In the genomic region with DNA sequence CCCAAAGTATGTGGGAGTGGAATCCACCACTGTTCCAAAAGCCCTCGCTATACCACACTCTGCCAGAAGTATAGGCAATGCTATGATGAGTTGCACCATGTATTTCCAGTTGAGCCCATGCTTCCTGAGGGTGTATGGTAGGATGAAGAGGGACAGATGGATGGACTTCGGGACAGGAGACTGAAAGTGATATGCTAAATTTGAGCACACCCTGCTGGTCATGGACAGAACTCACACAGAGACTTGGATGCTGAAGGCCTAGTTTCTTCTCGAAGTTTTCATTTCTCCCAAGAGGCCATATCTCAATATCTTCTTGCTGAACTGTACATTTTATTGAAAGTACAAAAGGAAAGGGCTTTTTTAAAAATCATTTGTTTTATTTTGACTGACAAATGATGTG, we compare ENCODE assay signal across 18 mouse cellular contexts.
A peak's percentile ranks its signal among the peaks of the same experiment; 100 is the strongest.
DNase-seq lines count a peak whose midpoint lies in the region; ATAC-seq and TF ChIP-seq lines count a peak whose summit lies in the region.
"Had no signal": no experiment of that assay in that cellular context is flagged by ENCODE, and none has a peak within 500 bp of the region (broad histone marks: within the 10 kb centered on the region; RNA-seq: fewer than 3 reads in every experiment).

No protein-coding gene starts in this region.

- no peak for TF ChIP-seq POLR2A in heart, adult 2 months (IDR thresholded peaks at IDR 0.05; ENCODE audit: insufficient read depth, low read depth, low read length)
- no peak for TF ChIP-seq POLR2A in liver, adult 2 months (IDR thresholded peaks at IDR 0.05; ENCODE audit: extremely low read depth, insufficient read depth, low read length)

- no peaks in the 10 kb centered on the region for H3K27me3 ChIP-seq in heart, adult 2 months (ENCODE audit: control insufficient read depth, insufficient read depth, low read length)
- no peaks in the 10 kb centered on the region for H3K27me3 ChIP-seq in liver, adult 2 months (ENCODE audit: control insufficient read depth, insufficient read depth, low read length)
- H3K27me3 ChIP-seq in liver, embryonic 12.5 days (replicated peaks): no peaks in the 10 kb centered on the region
- no peaks in the 10 kb centered on the region for H3K27me3 ChIP-seq in E14TG2a.4 (ENCODE audit: insufficient read depth, low read length)
- no peaks in the 10 kb centered on the region for H3K27me3 ChIP-seq in intestine, postnatal 0 days (replicated peaks; ENCODE audit: control insufficient read depth, insufficient read depth, low read length)
- H3K27me3 ChIP-seq: embryonic facial prominence, embryonic 12.5 days; forebrain, embryonic 15.5 days; heart, embryonic 13.5 days; hindbrain, embryonic 13.5 days had no signal

- no peak for DNase-seq in heart, adult 2 months
- DNase-seq in heart, adult 9 months (ENCODE audit: low spot score in 2 of 2): no peak
- peak; percentile 53 for DNase-seq in liver, adult 2 months (ENCODE audit: extremely low read depth, low read depth, low spot score)
- peak; percentile 2 for DNase-seq in ZHBTc4 (ENCODE audit: low read depth, low spot score)
- DNase-seq in cerebellum, adult 18-20 months: no peak
- DNase-seq: adrenal gland, postnatal 10 days; cerebellum, adult 2 months; cerebellum, postnatal 10 days; gastrocnemius, postnatal 14 days; kidney, adult 18-20 months had no signal

- H3K79me2 ChIP-seq in heart, adult 2 months (replicated peaks; ENCODE audit: control insufficient read depth, insufficient read depth, low read length): no peaks in the 10 kb centered on the region
- H3K79me2 ChIP-seq in liver, adult 2 months (ENCODE audit: control insufficient read depth, insufficient read depth, low read length): no peaks in the 10 kb centered on the region

- 53% methylated on average over 3 of the region's 3 CpGs for WGBS in heart, adult 2 months
- WGBS in liver, adult 2 months: 54% methylated on average over 3 of the region's 3 CpGs
- 50% methylated on average over 3 of the region's 3 CpGs for WGBS in liver, embryonic 12.5 days (ENCODE audit: insufficient replicate concordance)
- 56% methylated on average over 3 of the region's 3 CpGs for WGBS in intestine, postnatal 0 days

- no peaks in the 10 kb centered on the region for H3K4me1 ChIP-seq in heart, adult 2 months (ENCODE audit: control insufficient read depth, insufficient read depth, low read length)
- H3K4me1 ChIP-seq in liver, adult 2 months (ENCODE audit: control insufficient read depth, insufficient read depth, low read length): no peaks in the 10 kb centered on the region
- no peaks in the 10 kb centered on the region for H3K4me1 ChIP-seq in liver, embryonic 12.5 days
- H3K4me1 ChIP-seq in E14TG2a.4 (replicated peaks; ENCODE audit: low read depth, low read length): no peaks in the 10 kb centered on the region
- H3K4me1 ChIP-seq in intestine, postnatal 0 days (replicated peaks; ENCODE audit: control insufficient read depth, insufficient read depth, low read length): no peaks in the 10 kb centered on the region
- H3K4me1 ChIP-seq: embryonic facial prominence, embryonic 12.5 days; forebrain, embryonic 15.5 days; heart, embryonic 13.5 days; hindbrain, embryonic 13.5 days had no signal

- H3K36me3 ChIP-seq in heart, adult 2 months (ENCODE audit: control insufficient read depth, insufficient read depth, low read length): no peaks in the 10 kb centered on the region
- no peaks in the 10 kb centered on the region for H3K36me3 ChIP-seq in liver, adult 2 months (ENCODE audit: control insufficient read depth, insufficient read depth, low read length)
- H3K36me3 ChIP-seq in liver, embryonic 12.5 days: no peaks in the 10 kb centered on the region
- H3K36me3 ChIP-seq in E14TG2a.4 (ENCODE audit: insufficient read depth, low read length): no peaks in the 10 kb centered on the region
- no peaks in the 10 kb centered on the region for H3K36me3 ChIP-seq in intestine, postnatal 0 days (ENCODE audit: control insufficient read depth, insufficient read depth)
- H3K36me3 ChIP-seq: embryonic facial prominence, embryonic 12.5 days; forebrain, embryonic 15.5 days; heart, embryonic 13.5 days; hindbrain, embryonic 13.5 days had no signal

- H3K9ac ChIP-seq in heart, adult 2 months (ENCODE audit: low read depth, low read length): no peak overlapping the region
- H3K9ac ChIP-seq in liver, adult 2 months (ENCODE audit: low read depth, low read length): no peak overlapping the region
- no peak overlapping the region for H3K9ac ChIP-seq in liver, embryonic 12.5 days
- no peak overlapping the region for H3K9ac ChIP-seq in intestine, postnatal 0 days (ENCODE audit: low read depth, low read length)
- H3K9ac ChIP-seq: embryonic facial prominence, embryonic 12.5 days; forebrain, embryonic 15.5 days; heart, embryonic 13.5 days; hindbrain, embryonic 13.5 days had no signal

- H3K4me2 ChIP-seq in liver, embryonic 12.5 days: no peak overlapping the region
- no peak overlapping the region for H3K4me2 ChIP-seq in intestine, postnatal 0 days (replicated peaks; ENCODE audit: low read depth)
- H3K4me2 ChIP-seq: embryonic facial prominence, embryonic 12.5 days; forebrain, embryonic 15.5 days; heart, embryonic 13.5 days; hindbrain, embryonic 13.5 days had no signal

- no peak for TF ChIP-seq EP300 in heart, adult 2 months (IDR thresholded peaks at IDR 0.05; ENCODE audit: insufficient read depth, low read depth, low read length)

- no peak for ATAC-seq in liver, embryonic 12.5 days
- ATAC-seq in intestine, postnatal 0 days: no peak
- ATAC-seq: forebrain, embryonic 15.5 days; hindbrain, postnatal 0 days had no signal

- H3K9me3 ChIP-seq in liver, embryonic 12.5 days (replicated peaks): no peaks in the 10 kb centered on the region
- no peaks in the 10 kb centered on the region for H3K9me3 ChIP-seq in E14TG2a.4 (ENCODE audit: low read length)
- H3K9me3 ChIP-seq in intestine, postnatal 0 days (ENCODE audit: control insufficient read depth): no peaks in the 10 kb centered on the region
- H3K9me3 ChIP-seq: embryonic facial prominence, embryonic 12.5 days; forebrain, embryonic 15.5 days; heart, embryonic 13.5 days; hindbrain, embryonic 13.5 days had no signal

- no peak overlapping the region for H3K27ac ChIP-seq in heart, adult 2 months
- H3K27ac ChIP-seq in liver, adult 2 months (replicated peaks; ENCODE audit: insufficient read depth, low read depth, low read length): no peak overlapping the region
- no peak overlapping the region for H3K27ac ChIP-seq in liver, embryonic 12.5 days
- no peak overlapping the region for H3K27ac ChIP-seq in intestine, postnatal 0 days (ENCODE audit: low read depth, low read length)
- H3K27ac ChIP-seq: embryonic facial prominence, embryonic 12.5 days; forebrain, embryonic 15.5 days; heart, embryonic 13.5 days; hindbrain, embryonic 13.5 days; hindbrain, postnatal 0 days had no signal

- TF ChIP-seq CTCF in heart, adult 2 months (IDR thresholded peaks at IDR 0.05): peak; percentile 64
- no peak for TF ChIP-seq CTCF in liver, adult 2 months (IDR thresholded peaks at IDR 0.05; ENCODE audit: low read depth, low read length)
- peak; percentile 20; the same call in 1 of the 2 replicates for TF ChIP-seq CTCF in E14TG2a.4 (conservative IDR thresholded peaks at IDR 0.05; ENCODE audit: low read length)
- TF ChIP-seq CTCF in intestine, postnatal 0 days (IDR thresholded peaks at IDR 0.05; ENCODE audit: low read depth): no peak

- intact Hi-C loops in heart, adult 2 months (cut with DNase I): loop anchor here (5.0 kb wide), 2 partner anchors 234 to 594 kb away; no protein-coding TSS in a partner anchor

- H3K4me3 ChIP-seq in heart, adult 2 months: no peak overlapping the region
- H3K4me3 ChIP-seq in liver, adult 2 months (ENCODE audit: insufficient read depth, low read depth, low read length): no peak overlapping the region
- no peak overlapping the region for H3K4me3 ChIP-seq in liver, embryonic 12.5 days
- no peak overlapping the region for H3K4me3 ChIP-seq in E14TG2a.4 (replicated peaks; ENCODE audit: low read length)
- H3K4me3 ChIP-seq in intestine, postnatal 0 days (ENCODE audit: low read depth, low read length): no peak overlapping the region
- H3K4me3 ChIP-seq: embryonic facial prominence, embryonic 12.5 days; forebrain, embryonic 15.5 days; heart, embryonic 13.5 days; hindbrain, embryonic 13.5 days had no signal

Comparison
In these comparisons a context has a peak if more than half of its experiments do, and no peak if none do; other contexts are left out.
1. DNase-seq: peak in liver, adult 2 months (single experiment) and ZHBTc4 (single experiment); none in heart, adult 2 months (0 of 2), heart, adult 9 months (0 of 2) and cerebellum, adult 18-20 months (0 of 2).
2. CTCF ChIP-seq: peak in heart, adult 2 months (single experiment) and E14TG2a.4 (single experiment); none in liver, adult 2 months (single experiment) and intestine, postnatal 0 days (single experiment).